Mouse (Mus musculus): Measurements from ENCODE around the gene Ech1. TPM values are rescaled to one million over a fixed set of nuclear protein-coding genes. Genes with fewer than 3 reads are reported as not detected.

Gene Ech1
- polyA plus RNA-seq, 1 experiment from 2014 or later: 426 TPM

GRCm38 (mm10) chr7:28838331-28838730 is 13.3 kb downstream of the Ech1 start:
- WGBS: 53% methylated on average over 9 of the region's 9 CpGs

GRCm38 (mm10) chr7:28847273-28847672 is 22.3 kb downstream of the Ech1 start:
- H3K9ac ChIP-seq (ENCODE audit: low read length): no peak overlapping the region
- H3K27ac ChIP-seq (replicated peaks): no peak overlapping the region
- ATAC-seq (ENCODE audit: low FRiP score, low TSS enrichment) (no peak), DNase-seq (ENCODE audit: low spot score) (no peak)
- WGBS: 78% methylated on average over 1 of the region's 1 CpGs
- H3K36me3 ChIP-seq (ENCODE audit: control insufficient read depth, insufficient read depth, low read length): no peaks in the 10 kb centered on the region
- no peak overlapping the region for H3K4me3 ChIP-seq (ENCODE audit: low read depth, low read length)
- TF ChIP-seq EP300 (optimal IDR thresholded peaks at IDR 0.05) (no peak), CTCF (IDR thresholded peaks at IDR 0.05; ENCODE audit: low read depth) (no peak)
- H3K9me3 ChIP-seq (ENCODE audit: control insufficient read depth, low read length): no peaks in the 10 kb centered on the region
- H3K27me3 ChIP-seq (ENCODE audit: control insufficient read depth, insufficient read depth, low read length): no peaks in the 10 kb centered on the region
- H3K4me2 ChIP-seq (replicated peaks; ENCODE audit: low read depth): no peak overlapping the region
- peaks cover 3% of the 10 kb centered on the region; the same call in 1 of the 2 replicates for H3K4me1 ChIP-seq (replicated peaks; ENCODE audit: control insufficient read depth, insufficient read depth)

More at GRCm38 (mm10) chr7:28838331-28838730, 13.3 kb downstream of the Ech1 start:
- Histone ChIP-seq H3K27ac (replicated peaks) (peak overlapping the region; percentile 61), H3K36me3 (ENCODE audit: control insufficient read depth, insufficient read depth, low read length) (no peaks in the 10 kb centered on the region), H3K27me3 (ENCODE audit: control insufficient read depth, insufficient read depth, low read length) (no peaks in the 10 kb centered on the region), H3K9ac (ENCODE audit: low read length) (no peak overlapping the region), H3K4me3 (ENCODE audit: low read depth, low read length) (no peak overlapping the region), H3K4me2 (replicated peaks; ENCODE audit: low read depth) (no peak overlapping the region), H3K9me3 (ENCODE audit: control insufficient read depth, low read length) (no peaks in the 10 kb centered on the region), H3K4me1 (replicated peaks; ENCODE audit: control insufficient read depth, insufficient read depth) (no peaks in the 10 kb centered on the region; the same call in 1 of the 2 replicates)
- TF ChIP-seq CTCF (IDR thresholded peaks at IDR 0.05; ENCODE audit: low read depth) (no peak), EP300 (optimal IDR thresholded peaks at IDR 0.05) (no peak)
- DNase-seq (ENCODE audit: low spot score) (peak; percentile 71), ATAC-seq (ENCODE audit: low FRiP score, low TSS enrichment) (peak; percentile 39)

DNA sequence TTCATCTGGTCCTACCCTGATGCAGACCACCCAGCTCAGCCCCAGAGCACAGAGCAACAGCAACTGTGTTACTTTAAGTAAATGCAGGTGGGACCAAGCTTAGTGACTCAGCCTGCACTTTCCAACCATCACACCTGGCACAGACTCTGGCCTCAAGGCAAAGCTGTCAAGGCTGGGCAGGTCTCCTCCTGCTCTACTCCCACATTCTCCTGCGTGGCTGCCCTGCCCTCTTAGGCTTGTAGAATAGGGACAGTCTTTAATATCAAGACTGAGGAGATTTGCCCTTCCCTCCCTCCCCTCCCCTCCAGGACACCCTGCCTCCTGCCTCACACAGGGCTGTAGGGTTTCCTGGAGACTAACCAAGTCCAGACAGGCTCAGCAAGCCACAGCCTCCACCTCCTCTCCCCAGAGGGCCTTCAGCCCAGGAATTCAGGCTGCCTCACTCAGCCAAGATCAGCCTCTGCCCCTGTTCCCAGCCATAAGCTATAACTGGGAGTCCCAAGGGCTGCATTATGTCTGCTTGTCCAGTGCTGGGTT is 24.8 kb downstream of the Ech1 start:
- Histone ChIP-seq H3K4me2 (replicated peaks; ENCODE audit: low read depth) (no peak overlapping the region), H3K27me3 (ENCODE audit: control insufficient read depth, insufficient read depth, low read length) (no peaks in the 10 kb centered on the region), H3K9ac (ENCODE audit: low read length) (no peak overlapping the region), H3K4me1 (replicated peaks; ENCODE audit: control insufficient read depth, insufficient read depth) (peaks cover 3% of the 10 kb centered on the region; the same call in 1 of the 2 replicates), H3K36me3 (ENCODE audit: control insufficient read depth, insufficient read depth, low read length) (no peaks in the 10 kb centered on the region), H3K9me3 (ENCODE audit: control insufficient read depth, low read length) (no peaks in the 10 kb centered on the region), H3K27ac (replicated peaks) (peak overlapping the region; percentile 84), H3K4me3 (ENCODE audit: low read depth, low read length) (no peak overlapping the region)
- whole genome bisulfite sequencing: 25% methylated on average over 1 of the region's 1 CpGs
- TF ChIP-seq CTCF (IDR thresholded peaks at IDR 0.05; ENCODE audit: low read depth): no peak
- TF ChIP-seq EP300 (optimal IDR thresholded peaks at IDR 0.05): no peak
- DNase-seq (ENCODE audit: low spot score): peak; percentile 70
- peak; percentile 86 for ATAC-seq (ENCODE audit: low FRiP score, low TSS enrichment)

DNA sequence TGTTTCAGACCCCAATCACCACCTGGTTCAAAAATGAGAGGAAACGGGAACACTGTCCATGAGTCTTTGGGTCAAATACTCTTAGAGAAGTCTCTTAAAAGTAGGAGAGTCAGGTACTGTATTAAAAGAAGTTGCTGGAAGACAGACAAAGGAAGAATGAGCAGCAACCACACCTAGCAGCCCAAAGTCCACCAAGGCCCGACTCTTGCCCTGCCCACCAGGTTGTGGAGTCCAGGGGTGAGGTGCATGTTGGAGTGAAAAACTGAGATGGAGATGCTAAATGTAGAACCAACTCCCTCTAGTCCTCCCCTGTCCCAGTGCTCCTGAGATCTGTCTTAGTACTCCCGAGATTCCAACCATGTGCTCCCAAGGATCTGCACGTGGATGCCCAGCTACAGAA is 25.6 kb downstream of the Ech1 start:
- 70% methylated on average over 4 of the region's 4 CpGs for WGBS
- no peak for ATAC-seq (ENCODE audit: low FRiP score, low TSS enrichment)
- H3K9ac ChIP-seq (ENCODE audit: low read length): no peak overlapping the region
- H3K4me2 ChIP-seq (replicated peaks; ENCODE audit: low read depth): no peak overlapping the region
- no peak overlapping the region for H3K4me3 ChIP-seq (ENCODE audit: low read depth, low read length)
- no peaks in the 10 kb centered on the region for H3K36me3 ChIP-seq (ENCODE audit: control insufficient read depth, insufficient read depth, low read length)
- H3K27me3 ChIP-seq (ENCODE audit: control insufficient read depth, insufficient read depth, low read length): no peaks in the 10 kb centered on the region
- H3K27ac ChIP-seq (replicated peaks): peak overlapping the region; percentile 84; the same call in 1 of the 2 replicates
- H3K9me3 ChIP-seq (ENCODE audit: control insufficient read depth, low read length): no peaks in the 10 kb centered on the region
- TF ChIP-seq CTCF (IDR thresholded peaks at IDR 0.05; ENCODE audit: low read depth) (no peak), EP300 (optimal IDR thresholded peaks at IDR 0.05) (no peak)
- DNase-seq (ENCODE audit: low spot score): peak; percentile 38
- H3K4me1 ChIP-seq (replicated peaks; ENCODE audit: control insufficient read depth, insufficient read depth): peaks cover 3% of the 10 kb centered on the region; the same call in 1 of the 2 replicates

GRCm38 (mm10) chr7:28859953-28860352 is 34.9 kb downstream of the Ech1 start:
- peaks cover 4% of the 10 kb centered on the region; the same call in 1 of the 2 replicates for H3K4me1 ChIP-seq (replicated peaks; ENCODE audit: control insufficient read depth, insufficient read depth)
- H3K9me3 ChIP-seq (ENCODE audit: control insufficient read depth, low read length): no peaks in the 10 kb centered on the region
- H3K4me3 ChIP-seq (ENCODE audit: low read depth, low read length): no peak overlapping the region
- WGBS: 72% methylated on average over 2 of the region's 2 CpGs
- H3K27me3 ChIP-seq (ENCODE audit: control insufficient read depth, insufficient read depth, low read length): no peaks in the 10 kb centered on the region
- H3K4me2 ChIP-seq (replicated peaks; ENCODE audit: low read depth): no peak overlapping the region
- no peaks in the 10 kb centered on the region for H3K36me3 ChIP-seq (ENCODE audit: control insufficient read depth, insufficient read depth, low read length)
- ATAC-seq (ENCODE audit: low FRiP score, low TSS enrichment): peak; percentile 90
- TF ChIP-seq EP300 (optimal IDR thresholded peaks at IDR 0.05) (no peak), CTCF (IDR thresholded peaks at IDR 0.05; ENCODE audit: low read depth) (no peak)
- peak overlapping the region; percentile 67 for H3K27ac ChIP-seq (replicated peaks)
- DNase-seq (ENCODE audit: low spot score): peak; percentile 57
- no peak overlapping the region for H3K9ac ChIP-seq (ENCODE audit: low read length)

DNA sequence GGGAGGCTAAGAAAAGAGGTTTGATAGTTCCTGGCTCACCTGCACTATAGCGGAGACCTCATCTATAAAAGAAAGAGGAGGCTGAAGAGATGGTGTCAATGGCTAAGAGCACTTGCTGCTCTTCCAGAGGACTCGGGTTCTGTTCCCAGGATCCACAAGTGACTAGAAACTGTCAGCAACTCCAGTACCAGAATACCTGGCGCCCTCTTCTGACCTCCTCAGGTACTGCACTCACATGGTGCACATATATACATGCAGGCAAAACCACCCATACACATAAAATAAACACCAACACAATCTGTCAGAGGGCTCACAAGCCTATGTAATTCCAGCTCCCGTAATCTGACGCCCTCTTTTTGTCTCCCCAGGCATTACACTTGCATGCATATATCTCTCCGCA is 35.9 kb downstream of the Ech1 start:
- H3K9me3 ChIP-seq (ENCODE audit: control insufficient read depth, low read length): no peaks in the 10 kb centered on the region
- ATAC-seq (ENCODE audit: low FRiP score, low TSS enrichment): no peak

More for the DNA sequence above, 35.9 kb downstream of the Ech1 start:
- Histone ChIP-seq H3K36me3 (ENCODE audit: control insufficient read depth, insufficient read depth, low read length) (no peaks in the 10 kb centered on the region), H3K27ac (replicated peaks) (no peak overlapping the region), H3K4me2 (replicated peaks; ENCODE audit: low read depth) (no peak overlapping the region), H3K9ac (ENCODE audit: low read length) (no peak overlapping the region), H3K27me3 (ENCODE audit: control insufficient read depth, insufficient read depth, low read length) (no peaks in the 10 kb centered on the region), H3K4me1 (replicated peaks; ENCODE audit: control insufficient read depth, insufficient read depth) (peaks cover 4% of the 10 kb centered on the region; the same call in 1 of the 2 replicates), H3K4me3 (ENCODE audit: low read depth, low read length) (no peak overlapping the region)
- DNase-seq (ENCODE audit: low spot score): no peak
- TF ChIP-seq CTCF (IDR thresholded peaks at IDR 0.05; ENCODE audit: low read depth) (peak; percentile 44), EP300 (optimal IDR thresholded peaks at IDR 0.05) (no peak)
- WGBS: 84% methylated on average over 6 of the region's 6 CpGs
